Mouse (Mus musculus) bone marrow, adult 2 months (tissue): ENCODE measurements at regions not wholly inside any gene's neighbourhood (a gene's known extent, or its start where the extent isn't known, plus 50 kb on each side); places are given as distances from the start of the nearest gene placed in this dataset.

Experiments used
- CTCF ChIP-seq: fragments of 200-500 bp; IDR thresholded peaks from 2 replicates; pipeline ENCODE4 v1.5.1; 2011; ENCODE audit warnings: low read length, control low read depth; ENCODE audit not compliant: control insufficient read depth, insufficient read depth
- POLR2A ChIP-seq: fragments of 200-500 bp; IDR thresholded peaks from 2 replicates; pipeline ENCODE4 v1.6.1; 2011; ENCODE audit warnings: low read depth, mild to moderate bottlenecking, control low read depth, low read length, borderline replicate concordance; ENCODE audit not compliant: control insufficient read depth

DNA sequence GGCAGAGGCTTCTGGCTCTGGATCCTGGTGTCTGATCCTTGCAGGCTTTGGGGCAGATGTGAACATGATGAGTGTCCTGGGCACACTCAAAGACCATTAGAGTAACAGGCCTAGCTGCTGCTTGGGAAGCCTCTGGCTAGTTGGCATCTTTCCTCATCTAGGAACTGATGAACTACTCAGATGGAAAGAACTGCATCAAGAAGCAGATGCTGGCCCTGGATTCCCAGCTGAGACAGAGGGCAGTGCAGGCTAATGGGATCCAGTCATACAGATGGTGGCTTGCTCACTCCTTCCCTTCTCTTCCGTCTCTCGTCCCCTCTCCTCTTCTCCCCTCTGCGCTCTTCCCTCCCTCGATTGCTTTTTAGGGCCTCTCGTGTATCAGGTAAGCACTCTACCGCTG lies 219.8 kb upstream of the Gm4791 start:
- no peak for TF ChIP-seq POLR2A
- TF ChIP-seq CTCF: no peak
